Mouse (Mus musculus): ENCODE measurements around the gene Sstr5.

Sstr5 gene

DNA sequence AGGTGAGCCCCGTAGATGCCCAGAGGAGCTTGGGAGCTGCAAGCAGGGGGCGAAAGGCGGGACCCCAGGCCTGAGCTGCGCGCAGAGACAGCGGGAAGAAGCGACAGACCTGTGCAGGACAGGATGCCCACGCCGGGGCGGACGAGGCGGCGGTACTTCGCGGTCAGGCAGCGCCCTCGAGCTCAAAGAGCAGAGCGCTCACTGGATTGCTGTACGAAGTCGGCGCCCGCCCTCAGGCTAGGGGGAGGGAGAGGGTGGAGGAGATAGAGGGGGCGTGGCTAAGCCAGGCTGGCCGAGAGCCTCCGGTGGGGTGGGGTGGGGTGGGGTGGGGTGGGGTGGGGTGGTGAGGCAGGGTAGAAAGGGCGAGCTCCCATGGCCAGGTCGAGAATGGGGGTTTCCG, at the start of gene Sstr5:
Gene Sstr5, minus strand, starts transcription at position 276 of the 400 bp plus-strand sequence.
- peak in 1 of 2 experiments; percentile 31 for DNase-seq (ENCODE audit: low spot score in 2 of 2)

DNA sequence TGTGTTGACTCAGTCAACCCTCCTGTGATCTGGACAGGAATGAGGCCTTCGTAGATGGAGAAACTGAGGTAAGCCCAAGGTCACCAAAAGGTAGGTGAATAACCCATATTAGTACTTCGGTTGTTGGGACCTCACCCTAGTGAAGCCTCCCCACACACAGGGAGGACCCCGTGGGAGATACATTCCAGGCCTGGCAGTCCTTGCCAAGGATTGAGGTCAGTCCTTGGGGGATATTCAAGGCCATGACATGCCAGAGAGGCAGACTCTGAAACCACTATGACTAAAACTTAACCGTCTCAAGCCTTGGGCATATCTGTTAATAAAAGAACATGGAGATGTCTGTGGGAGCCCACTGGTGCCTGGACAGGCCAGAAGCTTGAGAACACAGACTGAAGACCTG, 44.7 kb upstream of the Sstr5 start:
- DNase-seq (ENCODE audit: low spot score in 2 of 2) = no peak

DNA sequence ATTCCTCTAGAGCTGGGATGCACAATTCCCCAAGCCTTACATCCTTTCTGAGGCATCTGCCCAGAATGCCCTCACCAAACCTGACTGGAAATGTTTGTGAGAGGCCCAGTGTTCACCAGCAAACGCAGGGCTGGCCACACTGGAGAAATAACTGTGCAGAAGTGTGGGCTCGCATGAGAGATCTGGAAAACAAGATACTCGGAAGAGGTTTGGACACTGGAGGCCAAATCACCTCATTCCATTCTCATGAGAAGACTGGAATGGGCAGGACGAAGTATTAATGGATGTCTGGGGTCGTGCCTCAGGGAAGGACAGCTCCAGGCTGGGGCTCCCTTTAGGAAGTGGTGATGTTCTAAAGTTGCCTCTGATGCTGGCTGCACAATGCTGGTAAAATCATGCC, 43.6 kb upstream of the Sstr5 start:
- no peak for DNase-seq (ENCODE audit: low spot score in 2 of 2)

DNA sequence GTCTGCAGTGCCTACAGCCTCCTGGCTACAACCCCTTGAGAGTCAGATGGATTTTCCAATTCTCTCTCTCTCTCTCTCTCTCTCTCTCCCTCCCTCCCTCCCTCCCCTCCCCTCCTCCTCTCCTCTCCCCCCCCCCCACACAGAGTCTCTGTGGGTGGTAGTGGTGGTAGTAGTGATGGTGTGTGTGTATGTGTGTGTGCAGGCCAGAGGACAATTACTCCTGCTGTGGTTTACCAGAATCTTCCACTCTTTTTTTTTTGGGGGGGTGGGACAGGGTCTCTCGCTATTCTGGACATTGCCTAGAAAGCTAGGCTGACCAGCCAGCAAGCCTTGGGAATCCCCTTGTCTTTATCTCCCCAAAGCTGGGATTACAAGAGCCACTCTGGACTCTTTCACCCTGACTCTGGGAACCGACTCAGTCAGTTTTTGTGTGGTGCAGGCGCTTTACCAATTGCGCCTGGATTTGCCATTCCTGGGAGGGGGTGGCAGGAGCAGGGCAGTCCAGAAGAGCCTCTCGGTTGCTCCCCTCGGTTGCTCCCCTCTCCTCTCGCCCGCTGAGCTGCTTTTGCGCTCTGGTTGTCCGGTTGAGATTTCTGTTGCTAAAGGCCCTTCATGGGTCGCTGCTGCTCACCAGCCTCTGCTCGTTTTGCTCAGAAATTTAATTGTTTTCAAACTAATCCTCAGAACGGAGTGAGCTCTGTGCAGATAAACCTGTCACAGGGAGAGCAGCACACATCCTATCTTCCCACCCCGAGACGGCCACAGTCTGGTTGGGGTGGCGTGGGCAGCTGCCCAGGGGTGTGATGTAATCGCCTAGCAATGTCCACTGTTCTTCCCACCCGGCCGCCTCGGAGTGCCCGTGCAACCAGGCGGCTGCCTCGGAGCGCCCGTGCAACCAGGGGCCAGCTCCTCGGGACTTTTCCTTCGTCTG, 42.1 kb upstream of the Sstr5 start:
- peak; percentile 12 to 39 for DNase-seq (ENCODE audit: low spot score in 2 of 2)

DNA sequence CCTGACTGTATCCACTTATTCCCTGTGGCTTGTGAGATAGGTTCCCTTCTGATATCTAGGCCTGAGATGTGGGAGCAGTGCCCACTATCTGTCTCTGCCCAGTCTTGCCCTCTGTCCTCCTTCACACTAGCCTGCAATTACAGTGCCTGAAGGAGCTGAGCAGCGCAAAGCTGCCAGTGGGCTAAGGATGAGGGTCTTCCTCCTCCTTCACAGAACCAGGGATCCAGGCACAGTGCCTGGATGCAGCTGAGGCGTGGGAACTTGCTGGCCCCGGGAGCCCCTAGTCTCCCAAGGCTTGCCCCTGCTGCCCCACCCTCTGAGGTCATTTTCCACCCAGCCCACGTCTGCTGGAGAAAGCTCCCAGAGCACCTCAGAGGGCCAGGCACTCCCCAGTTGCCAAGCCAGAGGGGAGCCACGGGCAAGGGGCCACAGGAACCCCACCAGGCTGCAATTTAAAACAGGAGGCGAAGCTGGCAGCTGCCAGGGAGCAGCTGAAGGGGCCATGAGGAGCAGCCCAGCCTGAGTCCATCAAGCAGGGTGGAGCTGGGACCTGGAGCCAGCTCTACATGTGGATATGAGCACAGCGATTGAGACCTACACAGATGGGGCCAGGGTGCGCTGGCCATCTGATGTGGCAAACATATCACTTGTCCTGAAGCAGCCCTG, 33.4 kb upstream of the Sstr5 start:
- DNase-seq (ENCODE audit: low spot score in 2 of 2) = no peak

DNA sequence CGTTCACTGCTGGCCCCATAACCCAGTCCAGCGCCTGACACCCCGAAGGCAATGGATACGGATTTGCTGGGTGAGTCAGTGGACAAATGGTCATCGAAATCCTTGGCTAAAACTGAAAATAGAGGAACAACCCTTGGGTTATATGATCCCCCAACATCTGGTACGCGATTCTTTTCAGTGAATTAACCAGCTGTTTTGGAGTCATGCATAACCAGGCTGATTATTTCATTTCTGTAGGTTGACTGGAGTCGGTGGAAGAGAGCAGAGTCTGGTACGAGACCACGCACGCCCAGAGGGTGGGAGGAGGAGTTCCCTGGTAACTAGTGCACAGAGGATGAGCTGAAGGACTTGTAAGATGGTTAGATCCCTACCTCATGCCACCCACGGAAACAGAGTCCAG, 25.0 kb upstream of the Sstr5 start:
- DNase-seq (ENCODE audit: low spot score in 2 of 2) = no peak

DNA sequence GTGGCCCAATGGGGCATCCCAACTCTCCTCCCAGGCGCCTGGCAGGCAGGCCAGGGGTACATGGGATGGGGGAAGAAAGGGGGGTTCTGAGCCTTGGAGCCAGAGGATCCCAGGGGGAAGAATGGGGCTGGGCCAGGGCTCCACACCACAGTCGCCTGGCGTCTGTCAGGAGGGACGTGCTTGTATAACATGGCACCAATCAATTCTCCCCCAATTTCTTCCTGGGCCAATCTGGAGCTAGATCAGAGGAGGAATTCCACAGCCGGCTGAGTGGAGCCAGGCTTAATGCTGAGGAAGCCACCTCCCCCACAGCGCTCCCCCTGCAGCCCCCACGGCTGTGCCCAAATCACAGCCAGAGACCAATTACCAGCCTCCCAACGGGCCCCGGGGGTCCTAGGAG, 23.4 kb upstream of the Sstr5 start:
- no peak for DNase-seq (ENCODE audit: low spot score in 2 of 2)

DNA sequence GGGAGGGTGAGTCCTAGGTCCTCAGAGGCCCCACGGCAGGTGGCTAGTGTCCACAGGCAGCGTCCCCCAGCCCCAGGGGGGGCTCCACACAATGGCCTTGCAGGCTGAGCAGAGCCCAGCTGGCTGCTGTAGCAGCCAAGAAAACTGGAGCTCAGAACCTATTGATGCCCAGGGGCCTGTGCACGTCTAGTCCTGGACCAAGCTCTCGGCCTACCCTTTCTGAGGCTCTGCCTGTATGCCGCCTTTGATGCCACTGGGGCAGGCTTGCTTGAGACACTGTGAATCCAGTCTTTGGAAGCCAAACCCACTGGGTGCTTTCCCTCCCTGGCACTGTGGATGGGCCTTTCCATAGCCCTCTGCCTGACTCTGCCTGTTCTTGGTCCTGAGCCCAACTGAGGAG, 22.4 kb upstream of the Sstr5 start:
- no peak for DNase-seq (ENCODE audit: low spot score in 2 of 2)

DNA sequence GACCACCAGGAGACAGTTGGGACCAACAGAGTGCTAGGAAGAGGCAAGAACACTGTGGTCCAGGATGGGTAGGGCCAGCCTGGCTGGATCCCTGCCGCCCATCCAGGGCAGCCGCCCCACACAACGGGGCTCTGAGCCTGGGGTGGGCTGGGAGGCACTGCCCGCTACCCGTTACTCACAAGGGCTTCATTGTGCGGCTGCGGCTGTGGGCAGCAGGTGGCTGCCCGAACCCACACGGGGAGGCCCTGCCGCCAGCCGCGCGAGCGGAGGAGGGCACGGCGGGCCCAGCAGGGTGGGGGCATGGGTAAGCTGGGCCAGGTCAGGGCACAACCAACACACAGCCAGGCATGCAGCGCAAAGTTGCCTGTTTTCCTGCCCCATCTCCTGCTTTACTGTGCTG, 21.1 kb upstream of the Sstr5 start:
- DNase-seq (ENCODE audit: low spot score in 2 of 2) = no peak

DNA sequence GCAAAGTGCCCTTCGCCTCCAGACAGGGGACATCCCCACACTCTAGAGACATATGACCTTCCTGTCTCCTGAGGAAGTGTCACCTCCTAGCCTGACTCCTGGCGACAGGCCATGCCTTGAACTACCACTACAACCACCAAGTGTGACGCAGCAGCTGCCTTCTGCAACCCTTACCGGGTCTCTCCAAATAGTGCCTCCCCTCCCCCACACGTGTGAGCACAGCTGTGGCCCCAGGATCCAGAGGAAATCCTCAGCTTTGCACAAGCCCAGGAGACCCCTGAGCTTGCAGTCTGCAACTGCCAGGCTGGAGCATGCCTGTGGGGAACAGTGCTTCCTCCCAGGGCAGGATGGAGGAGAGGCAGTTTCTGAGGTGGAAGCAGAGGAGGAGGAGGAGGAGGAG, 19.2 kb upstream of the Sstr5 start:
- DNase-seq (ENCODE audit: low spot score in 2 of 2) = no peak

DNA sequence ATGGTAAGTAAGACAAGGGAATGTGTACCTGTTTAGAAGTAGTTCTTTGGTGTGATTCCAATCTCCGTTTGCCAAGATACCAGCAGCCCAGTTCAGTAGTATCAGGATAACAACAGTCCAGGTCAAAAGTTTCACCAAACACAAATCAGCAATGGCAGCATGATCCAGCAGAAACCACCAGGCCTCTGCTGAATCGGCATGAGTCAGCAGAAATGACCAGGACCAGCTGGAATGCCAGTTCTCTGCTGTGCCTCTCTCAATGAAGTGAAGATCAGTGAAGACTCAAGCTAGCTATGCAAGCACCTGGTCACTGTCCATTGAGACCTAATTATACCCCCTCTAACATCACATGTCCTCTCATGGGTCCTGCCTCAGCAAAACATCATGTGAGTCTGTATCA, 17.0 kb upstream of the Sstr5 start:
- DNase-seq (ENCODE audit: low spot score in 2 of 2) = no peak

DNA sequence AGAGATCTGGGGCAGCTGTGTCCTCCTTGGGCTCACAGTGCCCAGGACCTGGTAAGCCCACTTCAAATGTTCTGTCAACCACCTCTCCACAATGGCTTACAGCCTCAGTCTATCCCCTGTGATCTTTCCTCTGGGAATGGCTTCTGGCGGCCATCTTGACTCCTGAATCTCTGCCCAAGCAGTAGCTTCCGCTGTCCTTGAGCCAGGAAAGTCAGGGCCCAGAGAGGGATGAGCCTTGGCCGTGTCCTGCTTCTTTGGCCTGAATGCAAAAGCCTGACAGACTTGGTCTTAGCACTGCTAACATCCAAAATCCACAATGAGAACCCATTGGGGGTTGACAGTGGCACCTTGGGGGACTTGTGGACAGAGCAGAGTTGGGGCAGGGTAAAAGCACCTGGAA, 14.8 kb upstream of the Sstr5 start:
- DNase-seq (ENCODE audit: low spot score in 2 of 2) = no peak

DNA sequence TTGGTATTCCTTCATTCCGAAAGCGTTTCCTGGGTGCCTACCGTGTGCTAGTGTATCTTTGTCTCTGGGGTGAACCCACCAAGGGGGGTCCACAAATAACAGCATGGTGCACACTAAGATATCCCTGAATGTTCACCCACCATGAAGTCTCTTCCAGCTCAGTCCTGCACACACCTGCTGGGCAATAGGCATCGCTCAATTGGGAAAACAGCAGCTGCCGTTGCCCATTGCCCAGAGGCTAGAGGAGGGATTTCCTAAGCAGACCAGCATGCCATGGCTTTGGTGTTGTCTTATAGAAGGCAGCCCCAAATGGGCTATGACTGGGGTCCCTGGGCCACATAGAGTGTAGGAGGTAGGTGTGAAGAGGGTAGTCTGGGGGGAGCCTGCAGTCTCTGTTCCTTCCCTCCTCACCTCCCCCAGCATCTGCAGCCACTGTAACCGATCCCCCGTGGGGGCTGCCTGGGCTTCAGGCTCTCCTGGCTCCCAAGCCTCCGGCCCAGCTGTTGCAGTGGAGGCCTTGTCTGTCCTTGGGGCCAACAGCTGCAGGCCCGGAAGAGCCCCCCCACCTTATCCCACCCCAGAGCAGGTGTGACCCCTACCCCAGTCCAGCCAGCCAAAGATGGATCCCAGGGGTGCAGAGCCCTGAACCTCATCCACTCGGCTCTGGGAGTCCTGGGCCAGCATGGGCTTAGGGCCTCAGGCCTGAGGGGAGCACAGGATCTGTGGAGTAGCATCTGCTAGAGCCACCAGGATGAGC, 13.2 kb upstream of the Sstr5 start:
- DNase-seq (ENCODE audit: low spot score in 2 of 2) = no peak

DNA sequence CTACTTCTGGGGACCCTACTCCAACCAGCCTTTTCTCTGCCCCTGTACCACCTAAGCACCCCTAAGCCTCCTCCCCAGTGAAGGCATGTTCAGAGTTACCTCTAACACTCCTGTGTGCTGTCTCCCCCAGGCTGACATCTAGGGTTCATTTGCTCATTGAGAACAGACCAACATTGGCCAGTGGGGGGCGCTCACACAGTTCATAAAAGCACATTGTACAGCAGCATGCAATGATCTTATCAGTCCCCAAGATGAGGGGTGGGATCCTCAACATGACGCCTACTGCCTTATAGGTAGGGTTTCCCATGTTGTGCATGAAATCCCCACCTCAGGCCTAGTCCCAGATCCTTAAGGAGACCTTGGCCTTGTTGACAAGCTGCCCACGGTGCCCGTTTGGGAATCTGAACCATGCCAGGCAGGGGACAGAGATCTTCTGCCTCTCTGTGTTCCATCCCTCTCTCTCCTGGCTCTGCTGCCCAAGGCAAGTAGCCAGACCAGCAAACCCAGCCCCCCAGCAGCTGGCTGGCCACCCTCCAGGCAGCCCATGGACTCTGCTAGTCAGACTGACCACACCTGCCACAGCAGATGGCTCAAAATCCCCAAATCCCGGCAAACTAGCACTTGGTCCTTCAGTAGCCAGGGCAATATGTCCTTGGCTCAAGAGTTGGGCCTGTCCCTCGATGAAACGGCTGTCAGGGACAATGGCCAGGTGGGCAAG, 11.9 kb upstream of the Sstr5 start:
- DNase-seq (ENCODE audit: low spot score in 2 of 2) = no peak

DNA sequence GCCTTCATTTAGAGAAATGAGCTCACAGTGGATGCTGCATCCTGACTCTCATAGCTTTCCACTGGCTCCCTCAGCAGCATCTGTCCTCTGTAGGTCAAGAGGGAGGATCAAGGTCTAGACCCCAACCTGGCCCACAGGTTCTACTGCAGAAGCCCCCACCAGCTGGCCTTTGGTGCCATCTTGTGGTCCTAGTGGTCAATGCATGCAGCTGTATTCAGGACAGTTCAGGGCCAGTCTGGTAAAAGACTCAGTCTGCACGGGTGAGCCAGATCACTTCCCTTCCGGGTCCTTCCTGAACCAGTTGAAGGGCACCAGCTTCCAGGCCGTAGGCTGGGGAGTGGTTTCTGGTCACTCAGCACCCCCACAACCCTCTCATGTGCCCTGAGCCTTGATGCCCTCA, 10.7 kb upstream of the Sstr5 start:
- peak; percentile 46 to 74 for DNase-seq (ENCODE audit: low spot score in 2 of 2)

DNA sequence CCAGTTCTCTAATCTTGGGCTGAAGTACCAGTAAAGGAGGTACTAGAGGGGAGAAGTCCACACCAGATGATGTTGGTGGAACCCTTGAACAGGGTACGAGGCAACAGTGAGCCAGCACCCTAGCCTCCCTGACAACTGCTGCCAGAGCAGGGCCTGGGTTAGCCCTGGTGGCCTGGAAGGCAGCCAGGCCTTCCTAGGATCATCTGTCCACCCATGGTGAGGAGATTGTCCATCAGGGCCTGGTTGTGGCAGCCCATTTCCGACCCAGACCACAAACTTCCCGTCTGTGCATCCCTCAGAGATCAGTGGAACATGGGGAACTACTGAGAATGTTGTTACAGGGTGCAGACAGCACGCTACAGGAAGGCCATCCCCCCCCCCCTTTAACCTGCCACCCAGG, 5.5 kb upstream of the Sstr5 start:
- DNase-seq (ENCODE audit: low spot score in 2 of 2) = no peak

DNA sequence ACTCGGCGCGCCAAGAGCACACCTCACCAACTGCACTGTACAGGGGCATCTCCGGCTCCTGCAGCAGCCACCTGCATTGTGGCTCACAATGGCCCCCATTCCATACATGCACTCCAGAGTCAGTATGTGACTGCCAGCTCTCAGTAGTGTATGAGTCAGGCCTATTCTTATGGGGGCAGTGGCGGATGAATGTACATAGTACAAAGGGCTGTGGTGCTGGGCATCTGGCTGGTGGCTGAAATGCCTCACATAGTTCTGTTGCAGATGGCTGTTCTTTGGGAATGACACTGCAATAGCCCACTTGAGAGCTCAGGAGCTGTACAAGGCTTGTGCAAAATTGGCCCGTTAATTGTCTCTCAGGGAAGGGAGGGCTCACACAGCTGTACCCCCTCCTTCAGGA, 15.0 kb downstream of the Sstr5 start:
- DNase-seq (ENCODE audit: low spot score in 2 of 2) = no peak

DNA sequence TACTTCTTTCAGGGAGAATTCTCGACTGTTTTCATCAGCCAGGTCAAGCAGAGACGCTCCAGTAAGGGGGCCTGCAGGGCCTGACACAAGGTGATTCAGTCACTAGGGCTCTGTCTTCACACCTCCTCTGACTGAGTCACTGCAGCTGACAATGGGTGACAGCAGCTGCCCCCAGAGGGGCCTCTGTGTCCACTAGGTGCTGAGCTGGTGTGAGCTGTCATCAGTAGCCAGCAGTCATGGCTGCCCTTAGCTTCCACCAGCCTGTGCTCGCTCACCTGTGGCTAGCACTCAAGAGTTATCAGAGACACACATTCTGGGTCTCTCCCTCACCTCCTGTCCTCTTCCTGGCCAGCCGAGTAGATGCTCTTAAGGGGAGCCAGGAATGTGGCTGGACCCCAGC, 16.3 kb downstream of the Sstr5 start:
- DNase-seq (ENCODE audit: low spot score in 2 of 2) = no peak

DNA sequence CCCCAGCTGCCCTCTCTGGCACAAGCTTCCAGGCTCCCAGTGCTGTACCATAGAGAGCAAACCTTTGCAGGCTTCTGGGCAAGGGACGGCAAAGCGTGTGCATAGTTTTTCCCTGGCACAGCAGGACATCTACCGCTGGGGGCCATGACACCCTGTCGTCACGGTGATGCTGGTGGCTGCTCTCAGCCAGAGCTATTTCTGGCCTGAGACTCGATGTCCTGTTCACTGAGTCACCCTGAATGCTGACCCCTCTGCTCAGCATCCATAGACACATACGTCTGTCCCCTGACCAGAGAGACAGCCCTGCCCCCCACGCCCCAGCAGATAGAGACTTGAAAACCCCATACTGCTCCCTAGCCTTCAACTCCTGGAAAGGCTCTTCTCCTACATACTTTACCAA, 16.9 kb downstream of the Sstr5 start:
- no peak for DNase-seq (ENCODE audit: low spot score in 2 of 2)

DNA sequence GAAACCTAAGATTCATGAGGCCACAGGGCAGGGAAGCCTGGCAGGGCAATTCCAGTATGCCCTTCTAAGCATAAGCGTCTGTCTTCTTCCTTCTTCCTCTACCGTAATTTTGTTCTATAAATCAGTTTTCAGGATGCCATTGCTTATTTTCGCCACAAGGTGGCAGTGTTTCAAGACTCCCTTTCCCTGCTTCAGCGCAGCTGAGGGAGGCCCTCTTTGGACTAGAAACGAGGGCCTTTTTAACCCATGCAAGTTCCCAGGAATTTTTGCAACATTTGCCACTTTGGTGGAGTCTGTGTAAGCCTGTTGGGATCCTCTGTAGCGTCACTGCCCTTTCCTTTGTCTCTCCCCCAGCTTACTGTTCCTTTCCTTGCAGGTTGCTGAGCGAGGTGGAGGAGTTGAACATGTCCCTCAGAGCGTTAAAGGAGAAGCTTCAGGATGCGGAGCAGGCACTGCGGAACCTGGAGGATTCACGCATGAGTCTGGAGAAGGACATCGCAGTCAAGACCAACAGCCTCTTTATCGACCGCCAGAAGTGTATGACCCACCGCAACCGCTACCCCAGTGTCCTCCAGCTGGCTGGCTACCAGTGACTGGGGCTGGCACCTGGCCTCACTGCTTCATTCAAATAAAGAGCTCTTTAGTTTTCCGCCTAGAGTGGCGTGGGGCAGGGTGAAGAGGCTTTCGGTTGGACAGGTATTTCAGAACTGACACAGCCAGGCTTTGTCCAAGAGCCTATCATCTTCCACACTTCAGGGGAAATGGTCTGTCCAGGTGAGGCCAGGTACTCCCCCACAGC, 20.9 kb downstream of the Sstr5 start:
- no peak for DNase-seq (ENCODE audit: low spot score in 2 of 2)

Measured in urinary bladder, adult 18-20 months (tissue).